Comparison of ENCODE assay signal across 8 mouse cellular contexts in the genomic region with DNA sequence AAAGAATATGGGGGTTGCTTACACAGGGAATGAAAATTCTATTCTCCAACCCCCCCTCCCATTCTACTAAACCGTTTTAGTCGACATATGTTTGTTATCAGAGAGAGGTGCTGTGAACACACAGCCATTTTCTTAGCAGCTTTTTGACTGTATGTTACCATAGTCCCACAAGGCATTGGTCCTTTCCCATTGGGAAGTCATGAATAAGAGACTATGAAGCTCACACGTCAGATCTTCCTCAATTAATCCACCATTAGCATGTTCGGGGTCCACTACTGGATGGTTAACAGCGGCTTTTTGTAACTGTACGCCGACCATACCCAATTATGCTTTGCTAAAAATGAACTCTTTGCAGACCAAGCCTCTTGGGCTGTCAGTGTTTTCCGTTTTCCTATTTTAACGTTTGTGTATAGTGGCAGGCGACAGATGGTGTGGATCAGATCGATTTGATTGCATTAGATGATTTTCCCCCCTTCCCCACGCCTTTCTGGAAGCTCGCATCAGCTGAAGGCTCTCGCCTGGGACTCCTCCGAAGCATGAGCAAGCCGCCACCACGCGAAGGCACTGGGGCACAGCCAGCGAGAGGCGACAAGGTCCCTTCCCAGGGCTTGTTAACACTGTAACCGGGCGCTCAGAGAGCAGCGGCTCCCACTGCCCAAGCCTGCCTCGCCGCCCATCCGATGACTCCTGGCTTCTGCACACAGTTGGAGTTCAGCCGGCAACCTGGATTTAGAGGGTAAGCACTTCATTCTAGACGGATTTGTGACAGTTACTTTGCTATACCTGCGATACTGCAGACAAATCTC.
DNase-seq lines count a peak whose midpoint lies in the region; ATAC-seq lines count a peak whose summit lies in the region.

No protein-coding gene starts in this region.

- peak overlapping the region; percentile 68 for H3K4me2 ChIP-seq in heart, embryonic 14.5 days (ENCODE audit: low read length)
- peak overlapping the region; percentile 94 for H3K4me2 ChIP-seq in forebrain, embryonic 12.5 days
- H3K4me2 ChIP-seq in neural tube, embryonic 12.5 days (replicated peaks): peak overlapping the region; percentile 95

- H3K36me3 ChIP-seq in heart, embryonic 14.5 days (ENCODE audit: control insufficient read depth, insufficient read depth, low read length): no peaks in the 10 kb centered on the region
- H3K36me3 ChIP-seq in forebrain, embryonic 12.5 days (replicated peaks): no peaks in the 10 kb centered on the region
- no peaks in the 10 kb centered on the region for H3K36me3 ChIP-seq in neural tube, embryonic 12.5 days

- peaks cover 47% of the 10 kb centered on the region for H3K27me3 ChIP-seq in heart, embryonic 14.5 days (ENCODE audit: control insufficient read depth, insufficient read depth, low read length)
- H3K27me3 ChIP-seq in forebrain, embryonic 12.5 days: peaks cover 25% of the 10 kb centered on the region
- H3K27me3 ChIP-seq in neural tube, embryonic 12.5 days (replicated peaks): peaks cover 10% of the 10 kb centered on the region; the same call in 1 of the 2 replicates

- no peak overlapping the region for H3K9ac ChIP-seq in heart, embryonic 14.5 days (ENCODE audit: low read length)
- H3K9ac ChIP-seq in forebrain, embryonic 12.5 days: peak overlapping the region; percentile 63
- H3K9ac ChIP-seq in neural tube, embryonic 12.5 days: peak overlapping the region; percentile 51

- no peak for DNase-seq in heart, postnatal 36 days
- peak; percentile 12 to 20 for DNase-seq in adrenal gland, postnatal 36 days
- DNase-seq in layer of hippocampus, postnatal 25 days (ENCODE audit: extremely low spot score in 1 of 2, low spot score in 1 of 2): peak; percentile 46 to 64
- no peak for DNase-seq in urinary bladder, adult 2 months (ENCODE audit: low spot score)

- no peak overlapping the region for H3K27ac ChIP-seq in heart, embryonic 14.5 days (replicated peaks in 1 of 2; ENCODE audit: control insufficient read depth in 1 of 2, insufficient read depth in 1 of 2, low read depth in 2 of 2, low read length in 2 of 2)
- H3K27ac ChIP-seq in forebrain, embryonic 12.5 days: peak overlapping the region; percentile 91
- H3K27ac ChIP-seq in neural tube, embryonic 12.5 days: peak overlapping the region; percentile 11

- intact Hi-C loops in heart, postnatal 36 days (cut with DNase I): loop anchor here (10.0 kb wide), 1 partner anchor 455 kb away; no protein-coding TSS in a partner anchor

- peaks cover 14 to 19% of the 10 kb centered on the region in 2 experiments; a peak in 3 of 4 replicates for H3K4me1 ChIP-seq in heart, embryonic 14.5 days (ENCODE audit: control insufficient read depth in 2 of 2, insufficient read depth in 2 of 2, low read length in 2 of 2)
- peaks cover 26% of the 10 kb centered on the region for H3K4me1 ChIP-seq in forebrain, embryonic 12.5 days
- H3K4me1 ChIP-seq in neural tube, embryonic 12.5 days: peaks cover 20% of the 10 kb centered on the region

- 9% methylated on average over 29 of the region's 29 CpGs for WGBS in heart, embryonic 14.5 days
- WGBS in forebrain, embryonic 12.5 days: 5% methylated on average over 29 of the region's 29 CpGs
- WGBS in neural tube, embryonic 12.5 days: 7% methylated on average over 29 of the region's 29 CpGs

- H3K4me3 ChIP-seq in heart, embryonic 14.5 days (ENCODE audit: control insufficient read depth in 1 of 2, insufficient read depth in 1 of 2, low read depth in 1 of 2, low read length in 2 of 2): peak overlapping the region; percentile 8 to 37
- peak overlapping the region; percentile 54 for H3K4me3 ChIP-seq in forebrain, embryonic 12.5 days (replicated peaks)
- peak overlapping the region; percentile 39 for H3K4me3 ChIP-seq in neural tube, embryonic 12.5 days

- H3K9me3 ChIP-seq in heart, embryonic 14.5 days (ENCODE audit: control insufficient read depth, low read length): no peaks in the 10 kb centered on the region
- H3K9me3 ChIP-seq in forebrain, embryonic 12.5 days: no peaks in the 10 kb centered on the region
- H3K9me3 ChIP-seq in neural tube, embryonic 12.5 days: no peaks in the 10 kb centered on the region

- ATAC-seq in heart, embryonic 14.5 days (ENCODE audit: insufficient number of reproducible peaks, insufficient read depth, low FRiP score, low read depth): no peak
- peak; percentile 67 for ATAC-seq in forebrain, embryonic 12.5 days (ENCODE audit: low FRiP score)
- ATAC-seq in neural tube, embryonic 12.5 days (ENCODE audit: low FRiP score, low read depth): peak; percentile 43
- ATAC-seq in erythroblast, adult 5-6 weeks (replicated peaks; ENCODE audit: low FRiP score, poor library complexity, severe bottlenecking): no peak

Comparison
In these comparisons a context has a peak if more than half of its experiments do, and no peak if none do; other contexts are left out.
1. ATAC-seq: peak in forebrain, embryonic 12.5 days (single experiment) and neural tube, embryonic 12.5 days (single experiment); none in heart, embryonic 14.5 days (single experiment) and erythroblast, adult 5-6 weeks (single experiment).
2. H3K27ac ChIP-seq: peak in forebrain, embryonic 12.5 days (single experiment) and neural tube, embryonic 12.5 days (single experiment); none in heart, embryonic 14.5 days (0 of 2).
3. DNase-seq: peak in adrenal gland, postnatal 36 days (2 of 2) and layer of hippocampus, postnatal 25 days (2 of 2); none in heart, postnatal 36 days (0 of 2) and urinary bladder, adult 2 months (single experiment).
4. Peak in every context shown above with its lines, with median percentiles within 50 percentile points of each other: H3K4me2 ChIP-seq and H3K4me3 ChIP-seq.